Mouse (Mus musculus) bone marrow macrophage, adult 2 months (primary cell): Measurements from ENCODE around the gene P2ry14. TPM values are rescaled to one million over a fixed set of nuclear protein-coding genes. Genes with fewer than 3 reads are reported as not detected.
"Not testable (repeated sequence)": the region's sequence is repeated elsewhere in the genome, so short reads cannot be mapped to it uniquely, and the experiment has no call there.

ENCODE experiments used
- H3K27ac ChIP-seq: 2 replicates; pipeline ENCODE4 v1.5.1; 2012; ENCODE audit warnings: low read depth, low read length; ENCODE audit not compliant: insufficient read depth
- H3K4me1 ChIP-seq: 2 replicates; pipeline ENCODE4 v1.6.1; 2012; ENCODE audit warnings: low read length; ENCODE audit not compliant: control insufficient read depth, insufficient read depth
- H3K4me3 ChIP-seq: 2 replicates; pipeline ENCODE4 v1.5.1; 2012; ENCODE audit warnings: mild to moderate bottlenecking, low read length, moderate library complexity; ENCODE audit not compliant: insufficient read depth
- CTCF ChIP-seq: IDR thresholded peaks from 2 replicates; pipeline ENCODE4 v1.5.1; 2012; ENCODE audit warnings: low read depth, mild to moderate bottlenecking, low read length, moderate library complexity
- POLR2A ChIP-seq: IDR thresholded peaks from 2 replicates; pipeline ENCODE4 v1.6.1; 2012; ENCODE audit warnings: mild to moderate bottlenecking, low read depth, low read length, borderline replicate concordance
- polyA plus RNA-seq: library from polyadenylated mRNA; stranded (reverse); fragments of >200 nt; gene quantifications from 2 replicates; pipeline ENCODE4 v1.2.4, GENCODE M21; 2012; ENCODE audit not compliant: missing spikeins, insufficient read depth, insufficient read length

P2ry14 gene
- polyA plus RNA-seq, 1 experiment: 75.6 TPM

- H3K4me3 ChIP-seq: no peak overlapping the region
- TF ChIP-seq CTCF: no peak
- TF ChIP-seq POLR2A: no peak
- H3K4me1 ChIP-seq: peaks cover 25% of the 10 kb centered on the region
- H3K27ac ChIP-seq: peak overlapping the region; percentile 67; the same call in 1 of the 2 replicates
Observed at GRCm38 (mm10) chr3:59131081-59131480, 22.3 kb downstream of the P2ry14 start.

GRCm38 (mm10) chr3:59130431-59130830 is 23.0 kb downstream of the P2ry14 start:
- Histone ChIP-seq H3K4me3 (peak overlapping the region; percentile 56), H3K27ac (peak overlapping the region; percentile 67), H3K4me1 (peaks cover 29% of the 10 kb centered on the region)
- TF ChIP-seq CTCF (no peak), POLR2A (no peak)

- TF ChIP-seq CTCF (no peak), POLR2A (no peak)
- H3K27ac ChIP-seq: no peak overlapping the region
- no peak overlapping the region for H3K4me3 ChIP-seq
Observed at GRCm38 (mm10) chr3:59129547-59129946, 23.9 kb downstream of the P2ry14 start.

GRCm38 (mm10) chr3:59128681-59129080 is 24.7 kb downstream of the P2ry14 start:
- Histone ChIP-seq H3K27ac (no peak overlapping the region), H3K4me3 (no peak overlapping the region), H3K4me1 (peaks cover 31% of the 10 kb centered on the region)
- no peak for TF ChIP-seq CTCF
- no peak for TF ChIP-seq POLR2A

More at GRCm38 (mm10) chr3:59129547-59129946, 23.9 kb downstream of the P2ry14 start:
- H3K4me1 ChIP-seq: peaks cover 31% of the 10 kb centered on the region

GRCm38 (mm10) chr3:59125783-59126555 is 27.4 kb downstream of the P2ry14 start:
- H3K4me3 ChIP-seq: no peak overlapping the region
- H3K4me1 ChIP-seq: peaks cover 27% of the 10 kb centered on the region
- no peak overlapping the region for H3K27ac ChIP-seq
- no peak for TF ChIP-seq POLR2A
- TF ChIP-seq CTCF: no peak

- peaks cover 20% of the 10 kb centered on the region for H3K4me1 ChIP-seq
- TF ChIP-seq POLR2A (no peak), CTCF (no peak)
- no peak overlapping the region for H3K4me3 ChIP-seq
- H3K27ac ChIP-seq: no peak overlapping the region
Observed at GRCm38 (mm10) chr3:59125022-59125421, 28.4 kb downstream of the P2ry14 start.

GRCm38 (mm10) chr3:59121780-59122449 is 31.5 kb downstream of the P2ry14 start:
- TF ChIP-seq CTCF (no peak), POLR2A (no peak)
- Histone ChIP-seq H3K4me1 (peaks cover 27% of the 10 kb centered on the region), H3K4me3 (no peak overlapping the region), H3K27ac (no peak overlapping the region)

GRCm38 (mm10) chr3:59121067-59121730 is 32.2 kb downstream of the P2ry14 start:
- Histone ChIP-seq H3K4me1 (peaks cover 26% of the 10 kb centered on the region), H3K27ac (no peak overlapping the region), H3K4me3 (no peak overlapping the region)
- TF ChIP-seq CTCF (no peak), POLR2A (no peak)

DNA sequence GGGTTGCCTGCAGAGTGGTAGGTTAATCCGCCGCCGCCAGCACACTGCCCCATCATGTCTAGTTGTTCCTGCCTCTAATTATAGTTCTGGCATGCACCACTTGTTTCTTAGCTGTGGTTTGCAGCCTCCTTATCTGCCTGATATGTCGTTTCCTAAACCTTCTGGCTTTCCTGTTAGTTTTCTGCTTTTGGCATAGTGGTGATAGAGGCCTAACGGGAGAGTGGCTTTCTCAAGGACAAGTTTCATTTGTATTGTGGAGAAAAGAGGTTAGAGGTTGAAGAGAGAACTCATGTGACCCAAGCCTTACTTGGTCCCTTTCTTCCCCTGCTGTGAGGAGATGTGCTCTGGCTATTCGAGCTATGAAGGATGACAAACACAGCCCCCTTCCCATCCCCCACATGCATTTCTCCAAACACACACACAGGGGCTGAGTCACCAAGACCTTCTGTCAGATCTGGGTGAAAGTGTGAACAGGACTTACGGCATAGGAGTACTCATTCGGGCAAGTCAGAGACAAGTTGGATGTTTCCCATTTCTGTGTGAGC is 39.4 kb downstream of the P2ry14 start:
- Histone ChIP-seq H3K4me1 (peaks cover 16% of the 10 kb centered on the region), H3K4me3 (no peak overlapping the region), H3K27ac (no peak overlapping the region)
- TF ChIP-seq CTCF (no peak), POLR2A (no peak)

DNA sequence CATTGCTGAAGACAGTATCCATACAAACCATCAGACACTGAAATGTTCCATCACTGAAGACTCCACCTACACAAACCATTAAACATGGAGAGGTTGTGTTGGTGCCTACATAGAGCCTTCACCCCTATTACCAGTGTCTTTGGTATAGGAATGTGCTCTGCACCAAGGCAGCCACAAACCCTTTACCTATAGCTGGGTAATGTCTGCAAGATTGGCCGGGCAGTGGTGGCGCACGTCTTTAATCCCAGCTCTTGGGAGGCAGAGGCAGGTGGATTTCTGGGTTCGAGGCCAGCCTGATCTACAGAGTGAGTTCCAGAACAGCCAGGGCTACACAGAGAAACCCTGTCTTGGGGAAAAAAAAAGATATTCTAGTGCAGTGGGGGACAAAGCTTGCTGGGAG is 40.1 kb downstream of the P2ry14 start:
- H3K27ac ChIP-seq, H3K4me3 ChIP-seq: not testable (repeated sequence)
- H3K4me1 ChIP-seq: peaks cover 10% of the 10 kb centered on the region
